Mouse (Mus musculus) adipocyte (in vitro differentiated cells): Measurements from ENCODE around the gene Foxp1.

ENCODE experiments used
- DNase-seq: peaks from one replicate; pipeline ENCODE4 v3.0.0-alpha.2; 2016; ENCODE audit warnings: low spot score

Foxp1 gene

GRCm38 (mm10) chr6:99175377-99175776, 347.1 kb downstream of the Foxp1 start:
- DNase-seq, result peak; percentile 96

- no peak for DNase-seq
Measured at GRCm38 (mm10) chr6:99173902-99174210, 348.7 kb downstream of the Foxp1 start.

- no peak for DNase-seq
Measured at GRCm38 (mm10) chr6:99173066-99173901, 349.2 kb downstream of the Foxp1 start.

GRCm38 (mm10) chr6:99172589-99172986, 349.9 kb downstream of the Foxp1 start:
- DNase-seq, result peak; percentile 45

- no peak for DNase-seq
Measured at GRCm38 (mm10) chr6:99171901-99172588, 350.5 kb downstream of the Foxp1 start.

GRCm38 (mm10) chr6:99171281-99171825, 351.2 kb downstream of the Foxp1 start:
- DNase-seq, result no peak

GRCm38 (mm10) chr6:99168727-99169126, 353.8 kb downstream of the Foxp1 start:
- DNase-seq, result no peak

- no peak for DNase-seq
Measured at GRCm38 (mm10) chr6:99167001-99167400, 355.5 kb downstream of the Foxp1 start.

- DNase-seq, result peak; percentile 89
Measured at GRCm38 (mm10) chr6:99166169-99166568, 356.4 kb downstream of the Foxp1 start.

GRCm38 (mm10) chr6:99164760-99165159, 357.8 kb downstream of the Foxp1 start:
- no peak for DNase-seq

- DNase-seq, result no peak
Measured at GRCm38 (mm10) chr6:99162716-99163115, 359.8 kb downstream of the Foxp1 start.

- no peak for DNase-seq
Measured at GRCm38 (mm10) chr6:99160348-99160693, 362.2 kb downstream of the Foxp1 start.

GRCm38 (mm10) chr6:99159452-99160347, 362.8 kb downstream of the Foxp1 start:
- DNase-seq, result no peak

GRCm38 (mm10) chr6:99153682-99154081, 368.8 kb downstream of the Foxp1 start:
- DNase-seq, result no peak

GRCm38 (mm10) chr6:99146400-99146905, 376.1 kb downstream of the Foxp1 start:
- no peak for DNase-seq

- no peak for DNase-seq
Measured at GRCm38 (mm10) chr6:99145033-99145432, 377.5 kb downstream of the Foxp1 start.

GRCm38 (mm10) chr6:99143756-99144036, 378.8 kb downstream of the Foxp1 start:
- DNase-seq, result peak; percentile 43

GRCm38 (mm10) chr6:99142900-99143755, 379.4 kb downstream of the Foxp1 start:
- DNase-seq, result no peak

GRCm38 (mm10) chr6:99138041-99138440, 384.5 kb downstream of the Foxp1 start:
- no peak for DNase-seq

GRCm38 (mm10) chr6:99137071-99137470, 385.4 kb downstream of the Foxp1 start:
- no peak for DNase-seq
